Mouse (Mus musculus) megakaryocyte, embryonic 14.5 days (primary cell): ENCODE data around the gene Mapk1.

ENCODE experiments used
- FLI1 ChIP-seq: IDR thresholded peaks from 2 replicates; pipeline ENCODE4 v1.6.1; 2012; ENCODE audit warnings: low read length, inconsistent platforms, mixed read lengths
- GATA1 ChIP-seq: IDR thresholded peaks from 3 replicates; pipeline ENCODE4 v1.6.1; 2012; ENCODE audit warnings: mixed read lengths, low read length, inconsistent platforms, borderline replicate concordance

- TF ChIP-seq GATA1 (no peak), FLI1 (no peak)
Measured at GRCm38 (mm10) chr16:17078101-17078500, 94.9 kb downstream of the Mapk1 start.
